Mouse (Mus musculus): ENCODE results near the gene Tpk1.

Gene Tpk1

DNA sequence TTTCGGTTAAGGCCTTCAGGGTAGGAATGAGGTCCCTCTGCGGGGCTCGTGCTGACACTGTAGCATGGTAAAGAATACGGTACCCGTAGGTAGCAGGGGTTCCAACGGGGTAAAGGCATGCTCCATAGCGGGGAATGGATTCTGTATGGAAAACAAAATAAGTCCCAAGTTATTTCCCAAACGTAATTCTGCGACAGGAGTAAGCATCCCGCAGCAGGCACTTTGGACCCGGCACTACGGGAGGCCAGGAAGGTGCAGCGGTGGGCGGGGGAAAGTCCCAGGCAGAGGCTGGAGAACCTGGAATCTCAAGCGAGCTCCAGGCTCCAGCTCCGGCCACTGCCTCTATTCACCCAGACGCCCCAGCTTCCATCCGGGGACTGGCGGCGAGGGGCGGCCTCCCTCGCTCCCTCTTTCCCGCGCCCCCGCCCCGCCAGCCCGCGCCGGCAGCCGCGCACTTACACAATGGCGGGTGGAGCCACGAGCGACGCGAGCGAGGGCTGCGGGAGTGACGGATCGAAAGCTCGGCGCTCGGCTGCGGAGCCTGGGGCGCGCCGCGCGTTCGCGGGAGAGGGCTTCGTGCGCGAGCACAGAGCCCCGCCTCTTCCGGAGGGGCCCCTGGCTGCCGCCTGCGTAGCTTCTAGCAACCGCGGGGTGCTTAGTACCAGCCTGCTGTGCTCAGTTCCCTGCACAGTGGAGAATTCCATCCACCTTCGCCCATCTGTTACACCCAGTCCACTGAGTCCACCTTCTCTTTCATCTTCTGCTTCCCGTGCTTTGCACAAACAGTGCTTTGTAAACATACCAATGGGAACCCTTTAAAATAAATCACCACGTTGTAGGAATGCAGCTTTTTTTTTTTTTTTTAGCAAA is at the start of gene Tpk1:
TSS of gene Tpk1 (minus strand) at position 602 of the 870 bp plus-strand sequence.
- DNase-seq: peak; percentile 96 to 97

DNA sequence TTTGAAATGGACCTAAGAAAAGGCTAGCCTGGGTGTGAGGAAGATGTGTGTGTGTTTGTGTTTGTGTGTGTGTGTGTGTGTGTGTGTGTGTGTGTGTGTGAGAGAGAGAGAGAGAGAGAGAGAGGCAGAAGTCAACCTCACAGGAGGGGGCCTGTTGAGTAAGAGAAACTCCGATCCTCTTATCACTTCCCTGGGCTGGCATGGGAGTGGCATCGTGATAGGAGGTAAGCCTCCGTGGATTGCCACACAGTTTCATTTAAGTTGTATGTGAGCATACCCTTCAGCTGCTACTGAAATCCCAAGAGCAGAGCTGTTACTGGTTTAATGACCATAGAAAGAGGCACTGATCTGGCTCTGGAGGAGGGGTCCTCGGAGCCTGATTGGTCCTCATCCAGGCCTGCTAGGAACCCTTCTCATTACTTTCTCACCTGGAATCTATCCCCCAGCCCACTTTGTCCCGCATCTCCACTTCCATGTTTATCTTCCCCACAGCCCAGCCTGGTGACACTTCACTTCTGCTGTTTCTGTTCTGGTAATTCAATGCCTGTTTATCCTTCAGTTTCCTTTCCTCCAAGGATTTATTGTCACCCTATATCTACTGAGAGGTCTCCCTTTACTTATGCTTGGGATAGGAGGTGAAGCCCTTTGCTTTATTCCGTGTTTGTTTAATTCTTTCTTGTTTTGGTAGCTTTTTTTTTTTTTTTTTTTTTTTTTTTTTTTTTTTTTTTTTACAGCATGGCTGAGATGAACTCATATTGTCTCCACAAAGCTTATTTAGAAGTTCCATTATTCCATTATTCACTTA is 36.9 kb upstream of the Tpk1 start:
- no peak for DNase-seq

DNA sequence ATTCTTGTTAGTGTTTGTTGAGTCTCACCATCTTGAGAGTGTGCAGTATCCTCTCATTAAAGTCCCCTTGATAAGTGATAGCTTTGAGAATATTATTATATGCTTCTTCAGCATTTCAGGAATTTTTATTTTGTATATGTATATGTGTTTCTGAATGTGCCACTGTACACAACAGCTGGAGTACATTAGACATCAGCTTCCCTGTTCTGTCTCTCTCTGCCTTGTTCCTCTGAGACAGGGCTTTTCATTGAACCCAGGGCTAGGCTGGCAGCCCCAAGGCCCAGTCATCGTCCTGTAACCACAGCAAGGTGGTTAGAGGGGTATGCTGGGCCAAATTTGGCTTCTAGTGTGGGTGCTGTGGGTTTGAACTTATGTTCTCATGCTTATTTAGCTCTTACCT is 25.8 kb upstream of the Tpk1 start:
- no peak for DNase-seq

DNA sequence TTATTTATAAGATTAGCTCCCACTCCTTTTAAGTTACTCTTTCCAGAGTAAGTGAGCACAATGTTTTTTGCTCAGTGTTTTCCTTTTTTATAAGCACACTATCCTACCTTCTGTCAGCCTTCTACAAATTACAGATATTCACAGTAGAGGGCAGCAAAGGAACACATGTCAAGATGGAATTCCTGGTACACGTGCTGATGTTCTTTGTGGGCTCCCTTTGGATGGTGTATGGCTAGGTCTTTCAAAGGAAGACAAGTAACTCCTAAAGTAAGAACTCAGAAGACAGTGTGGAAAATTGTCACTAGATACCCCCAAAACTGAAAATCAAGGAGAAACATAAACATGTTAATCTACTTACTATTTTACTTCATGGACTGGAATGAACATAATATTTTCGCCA is 19.9 kb upstream of the Tpk1 start:
- peak; percentile 26 to 61 for DNase-seq

DNA sequence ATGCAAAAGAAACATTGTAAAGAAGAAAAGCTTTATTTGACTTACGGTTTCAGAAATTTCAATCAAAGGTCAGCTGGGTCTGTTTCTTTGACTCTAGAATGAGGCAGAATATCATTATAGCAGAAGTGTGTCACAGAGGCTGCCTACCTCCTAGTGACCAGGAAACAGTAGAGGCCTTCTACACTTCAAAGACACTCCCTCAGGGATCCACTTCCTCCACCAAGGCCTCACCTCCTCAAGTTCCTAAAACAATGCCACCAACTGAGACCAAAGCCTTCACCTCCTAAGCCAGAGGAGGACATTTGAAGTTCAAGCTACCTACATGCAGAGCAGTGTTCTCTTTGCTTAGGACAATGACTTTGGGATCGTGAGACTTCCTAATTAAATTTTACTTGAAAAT is 16.5 kb upstream of the Tpk1 start:
- no peak for DNase-seq

DNA sequence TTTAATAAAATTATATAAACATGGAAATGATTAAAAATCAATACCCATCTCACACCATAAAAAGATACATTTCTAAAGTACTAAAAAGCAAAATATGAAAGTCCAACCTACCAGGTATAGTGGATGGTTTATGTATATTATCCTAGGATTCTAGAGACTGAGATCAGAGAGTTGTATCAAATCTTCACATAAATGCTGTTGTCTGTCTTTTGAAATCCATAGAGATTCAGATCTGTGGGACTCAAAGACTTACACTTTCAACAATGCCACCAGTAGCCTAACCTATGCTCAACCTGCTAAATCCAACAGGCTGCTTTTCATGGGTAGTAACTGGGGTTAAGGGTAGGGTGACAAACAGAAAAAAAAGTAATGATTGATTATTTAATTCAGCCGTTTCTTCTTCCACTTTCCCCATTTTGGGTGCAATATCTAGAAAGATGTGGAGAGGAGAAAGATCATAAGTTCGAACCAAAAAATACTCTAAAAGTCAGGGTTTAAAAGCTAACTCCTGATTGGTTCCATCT is 12.7 kb upstream of the Tpk1 start:
- DNase-seq: no peak

DNA sequence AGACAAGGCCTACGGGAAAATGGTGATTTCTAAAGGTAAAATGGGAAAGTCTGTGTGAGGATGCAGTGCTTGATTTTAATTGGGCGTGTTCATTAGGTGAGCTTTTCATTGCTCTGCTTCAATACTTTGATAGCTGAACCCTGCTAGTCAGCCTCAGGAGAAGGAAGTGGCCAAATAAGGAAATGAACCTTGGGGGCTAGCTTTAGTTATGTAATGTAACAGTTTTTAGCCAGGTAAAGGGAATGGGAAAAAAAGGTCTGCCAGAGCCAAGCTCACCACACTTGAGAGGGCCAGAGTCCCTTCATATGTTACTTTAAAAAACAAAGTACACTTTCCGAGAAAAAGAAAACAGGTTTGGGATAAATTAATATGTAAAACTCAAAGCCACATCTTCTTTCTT is 11.5 kb upstream of the Tpk1 start:
- no peak for DNase-seq

DNA sequence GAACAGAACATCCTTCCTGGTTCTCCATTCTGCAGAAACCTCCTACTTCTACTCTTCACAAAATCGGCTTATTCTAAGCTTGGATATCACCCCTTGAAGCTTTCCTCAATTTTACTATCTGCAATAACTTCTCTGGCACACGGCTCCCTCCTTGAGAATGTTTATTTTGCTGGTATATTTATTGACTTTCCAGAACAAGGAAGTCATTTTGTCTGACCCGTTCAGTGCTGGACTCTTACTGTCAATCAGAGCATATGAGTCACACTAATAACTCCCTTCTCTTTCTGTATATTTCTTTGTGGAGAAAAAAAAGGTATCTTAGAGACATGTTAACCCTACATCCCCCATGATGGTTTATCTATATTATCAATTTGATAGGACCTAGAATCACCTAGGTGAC is 10.1 kb upstream of the Tpk1 start:
- no peak for DNase-seq

DNA sequence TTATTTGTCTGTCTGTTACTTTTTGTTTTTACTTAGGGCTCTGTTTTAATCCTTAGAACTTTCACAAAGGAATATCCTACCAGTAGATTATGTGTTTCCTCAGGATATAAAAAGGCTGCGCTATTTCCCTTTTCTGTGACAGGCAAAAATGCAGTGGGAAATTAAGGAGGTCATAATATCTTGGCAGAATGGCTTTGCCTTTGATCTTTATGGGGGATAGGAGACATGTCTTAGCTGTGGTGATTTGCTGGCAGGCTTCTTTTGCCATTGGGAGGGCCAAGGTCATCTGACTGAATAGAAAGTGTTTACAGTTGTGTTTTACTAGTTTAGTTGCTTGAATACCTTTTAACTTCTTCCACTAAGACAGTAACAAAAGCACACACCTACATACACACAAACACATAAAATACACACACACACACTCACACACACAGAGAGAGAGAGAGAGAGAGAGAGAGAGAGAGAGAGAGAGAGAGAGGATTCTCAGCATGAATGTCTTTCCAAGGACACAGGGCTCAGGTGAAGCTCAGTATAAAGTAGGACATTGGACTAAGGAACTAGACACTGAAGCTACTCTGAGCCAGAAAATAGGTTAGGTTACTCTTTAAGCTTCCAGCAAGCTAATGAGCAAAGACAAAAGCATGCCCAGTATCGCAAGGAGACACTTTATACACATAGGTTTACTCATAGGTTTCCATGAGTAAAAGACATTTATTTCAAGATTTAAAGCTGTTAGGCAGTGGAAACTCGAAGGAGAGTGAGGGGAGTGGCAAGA is 9.1 kb upstream of the Tpk1 start:
- DNase-seq: no peak

DNA sequence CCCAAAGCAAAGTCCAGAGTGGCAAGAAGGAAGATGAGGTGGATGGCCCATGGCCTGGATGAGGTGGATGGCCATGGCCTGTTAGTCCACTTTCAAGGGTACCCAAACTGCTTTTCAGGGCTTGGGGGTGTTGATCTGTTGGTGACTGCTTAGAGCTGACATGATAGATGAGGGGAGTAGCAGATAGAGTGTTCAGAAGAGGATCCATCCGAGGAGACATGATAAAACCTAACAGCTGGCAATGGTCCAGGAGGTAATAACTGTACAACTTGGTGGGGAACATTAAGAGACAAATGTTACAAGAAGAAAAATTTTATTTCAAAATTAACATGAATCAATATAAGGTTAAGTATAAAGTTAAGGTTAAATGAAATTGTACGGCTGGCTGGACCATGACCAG is 4.9 kb upstream of the Tpk1 start:
- no peak for DNase-seq

DNA sequence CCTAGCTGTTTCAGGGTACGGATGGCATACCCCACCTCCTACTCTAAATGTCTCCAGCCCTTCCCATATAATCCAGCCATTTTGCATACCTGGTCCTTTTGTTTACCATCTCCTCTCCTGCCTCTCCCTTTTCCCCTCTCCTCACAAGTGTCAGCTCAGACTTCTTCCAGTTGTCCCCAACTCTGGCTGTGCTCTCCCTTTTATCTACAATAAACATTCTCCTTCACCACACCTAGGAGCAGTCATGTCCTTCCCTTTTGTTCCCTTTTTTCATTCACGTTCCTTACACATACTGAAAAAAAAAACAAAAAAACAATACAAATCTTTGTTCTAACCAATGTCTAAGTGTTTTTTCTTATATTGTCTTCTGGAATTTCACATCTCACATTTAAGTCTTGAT is 1.6 kb upstream of the Tpk1 start:
- DNase-seq: no peak

DNA sequence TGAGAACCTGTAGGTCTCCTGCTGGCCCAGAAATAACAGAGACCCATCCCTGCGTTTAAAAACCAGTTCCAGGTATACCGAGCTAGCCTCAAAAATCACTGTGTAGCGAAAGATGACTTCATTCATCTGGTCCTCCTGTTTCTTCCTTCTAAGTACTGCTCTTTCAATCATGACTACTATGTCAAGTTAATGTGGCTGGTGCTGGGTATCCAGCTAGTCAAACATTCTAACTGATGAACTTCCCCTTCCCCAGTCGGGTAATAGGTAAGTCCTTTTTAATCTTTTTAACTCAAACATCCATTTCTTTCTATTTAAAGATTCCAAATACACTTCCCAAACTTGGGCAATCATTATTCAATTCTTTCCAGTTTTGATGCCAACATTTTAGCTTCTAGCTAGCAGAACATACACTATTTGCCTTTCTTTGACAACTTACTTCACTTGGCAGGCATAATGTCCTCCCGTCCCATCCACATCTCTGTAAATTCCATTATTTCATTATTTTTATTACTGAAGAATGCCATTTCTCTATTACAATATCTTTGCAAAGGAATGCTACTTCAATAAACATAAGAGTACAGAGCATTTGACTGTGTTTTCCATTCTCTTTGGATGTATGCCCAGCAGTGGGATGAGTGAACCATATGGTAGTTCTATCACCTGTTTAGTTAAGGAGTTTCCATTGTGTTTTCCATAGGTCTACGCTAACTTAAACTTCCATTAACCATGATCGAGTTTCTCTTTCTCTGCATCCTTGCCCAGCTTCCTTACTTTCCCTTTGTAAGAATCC is 728 bp upstream of the Tpk1 start:
- DNase-seq: peak in 1 of 2 experiments; percentile 16

DNA sequence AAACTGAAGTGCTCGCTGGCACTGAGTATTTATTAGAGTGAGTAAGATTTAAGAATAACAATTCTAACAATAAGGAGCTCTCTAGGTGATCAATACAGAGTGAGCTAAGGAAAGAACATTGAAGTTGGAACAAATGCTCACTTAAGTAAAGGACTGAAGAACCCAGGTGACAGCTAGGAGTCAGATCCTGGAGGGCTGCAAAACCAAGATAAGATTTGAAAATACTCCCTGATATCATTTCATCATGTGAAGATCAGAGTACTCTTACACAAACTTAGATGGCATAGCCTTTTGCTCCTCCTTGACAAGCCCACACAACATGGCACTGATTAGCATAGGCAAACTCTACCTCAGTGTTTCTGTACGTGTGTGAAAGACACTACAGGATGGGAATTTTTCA is 4.3 kb downstream of the Tpk1 start:
- no peak for DNase-seq

DNA sequence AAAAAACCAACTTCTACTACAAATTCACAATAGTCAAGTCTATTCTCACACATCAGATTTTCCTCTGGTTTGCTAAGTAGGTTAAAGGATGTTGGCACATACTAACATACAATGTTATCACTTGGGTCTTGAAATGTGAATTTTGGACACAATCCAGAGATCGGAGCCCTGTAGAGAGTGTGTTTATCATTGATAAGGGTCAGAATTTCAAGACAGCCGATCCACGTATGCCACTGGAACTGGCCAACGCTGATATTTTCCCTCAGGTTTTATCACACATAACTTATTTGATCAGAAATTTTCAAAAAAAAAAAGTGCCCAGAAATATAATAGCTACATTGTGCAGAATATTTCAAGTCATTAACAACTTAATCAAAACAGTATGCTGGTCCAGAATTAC is 7.8 kb downstream of the Tpk1 start:
- no peak for DNase-seq

DNA sequence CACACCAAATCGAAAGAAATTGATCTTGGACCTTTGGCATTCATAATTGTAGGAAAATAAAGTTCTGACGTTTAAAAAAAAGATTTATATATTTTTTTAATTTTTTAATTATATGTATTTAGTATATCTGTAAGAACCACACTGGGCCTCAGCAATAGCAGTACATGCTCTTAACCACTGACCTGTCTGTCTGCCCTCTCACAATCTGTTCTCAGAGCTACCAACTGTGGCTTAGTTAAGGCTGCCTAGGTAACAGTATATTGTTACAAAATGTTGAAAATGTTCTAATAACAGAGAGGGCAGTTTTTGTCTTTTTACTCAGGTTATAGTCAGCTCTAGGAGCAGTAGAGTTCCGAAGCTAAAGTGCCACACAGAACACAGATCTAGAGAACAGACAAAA is 8.2 kb downstream of the Tpk1 start:
- DNase-seq: no peak

DNA sequence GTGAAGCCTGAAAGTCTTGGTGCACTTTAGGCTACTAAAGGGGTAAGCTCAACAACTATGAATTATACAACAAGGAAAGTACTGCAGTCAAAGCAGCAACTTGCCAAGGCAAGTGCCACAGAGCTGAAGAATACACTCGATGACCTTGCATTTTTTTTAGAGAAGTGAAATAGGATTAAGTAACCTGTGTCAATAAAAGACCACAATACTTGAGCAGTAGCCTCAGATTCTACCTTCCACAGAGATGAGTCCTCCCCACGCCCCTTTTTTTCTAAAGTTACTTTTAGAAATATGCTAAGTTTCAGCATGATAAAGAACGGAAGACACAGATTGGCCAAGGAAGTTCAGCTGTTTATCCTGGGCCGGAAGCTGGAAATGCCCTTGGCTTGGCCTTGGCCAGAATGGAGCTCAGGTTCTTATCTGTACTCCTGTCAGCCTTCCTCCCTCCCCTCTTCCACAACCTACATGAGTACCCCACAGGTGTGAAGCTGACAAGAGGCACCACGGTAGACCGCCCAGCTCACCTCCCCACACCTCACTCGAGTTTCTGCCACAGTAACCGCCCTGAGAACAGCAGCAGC is 11.1 kb downstream of the Tpk1 start:
- no peak for DNase-seq

DNA sequence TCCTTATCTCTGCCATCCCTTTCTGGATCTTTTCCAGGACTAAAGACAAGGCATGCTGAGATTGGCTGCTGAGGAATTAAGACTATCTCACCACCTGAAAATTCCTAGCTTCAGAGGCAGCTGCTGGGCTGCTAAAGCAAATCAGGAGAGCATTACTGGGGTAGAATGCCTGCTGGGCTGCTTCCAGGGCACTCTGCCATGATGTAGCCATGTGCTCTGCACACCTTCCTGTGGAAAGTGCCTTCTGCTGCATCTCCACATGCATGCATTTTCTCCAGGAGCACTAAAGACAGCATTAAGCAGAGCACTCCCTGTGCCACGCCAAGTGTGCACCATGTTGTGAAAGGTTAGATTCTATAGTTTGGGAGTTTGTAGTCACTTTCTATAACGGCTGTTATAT is 16.6 kb downstream of the Tpk1 start:
- DNase-seq: peak; percentile 93 to 96

DNA sequence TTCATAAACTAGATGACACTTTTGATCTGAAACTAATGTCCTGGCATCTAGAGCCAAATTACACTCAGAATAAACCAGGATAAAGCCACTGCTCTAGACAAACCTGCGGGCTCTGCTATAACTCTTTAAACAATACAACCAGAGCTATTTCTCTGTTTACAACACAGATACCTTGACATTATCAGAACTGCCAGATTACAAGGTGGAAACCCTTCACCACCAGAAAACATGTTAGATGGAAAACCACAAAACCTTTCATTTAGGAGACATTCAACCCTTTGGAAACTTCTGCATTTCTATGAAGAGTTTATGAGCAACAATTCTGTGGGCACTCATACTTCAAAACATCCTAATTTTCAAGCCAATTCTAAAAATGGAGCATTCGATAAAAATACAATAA is 20.4 kb downstream of the Tpk1 start:
- DNase-seq: no peak

DNA sequence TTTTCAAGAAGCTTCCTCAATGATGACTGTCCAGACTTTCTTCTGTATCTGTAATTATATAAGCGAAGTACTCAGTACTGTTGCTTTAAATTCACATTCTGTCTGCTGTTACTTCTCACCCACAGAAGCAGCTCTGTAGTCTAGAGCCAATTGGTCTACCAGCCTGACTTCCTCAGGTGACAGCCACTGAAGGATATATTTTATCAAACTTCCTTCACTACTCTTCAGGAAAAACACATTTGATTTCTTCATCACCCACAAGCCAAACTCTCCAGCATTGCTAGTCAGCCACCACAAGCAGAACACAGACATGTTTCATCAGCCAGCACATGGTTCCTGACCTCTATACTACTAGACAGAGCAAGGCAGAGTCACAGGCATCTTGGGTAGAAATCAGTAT is 21.0 kb downstream of the Tpk1 start:
- no peak for DNase-seq

DNA sequence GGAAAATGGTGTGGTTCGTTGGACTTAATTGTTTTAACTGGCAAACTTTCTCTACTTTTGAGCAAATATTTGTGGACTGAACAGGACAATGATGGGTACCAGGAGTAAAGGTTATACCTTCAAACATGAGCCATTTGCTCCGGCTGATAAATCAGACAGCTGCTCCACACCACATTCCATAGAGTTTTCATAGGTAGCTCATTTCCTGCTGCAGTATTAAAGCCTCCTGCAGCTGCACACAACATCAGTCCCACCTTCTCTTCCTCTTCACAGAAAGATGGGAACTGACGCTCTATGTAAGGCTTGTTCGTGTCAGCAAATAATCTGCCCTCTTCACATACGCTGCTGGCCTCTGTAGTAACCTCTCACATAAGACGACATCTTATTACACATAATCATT is 22.4 kb downstream of the Tpk1 start:
- DNase-seq: no peak

DNA sequence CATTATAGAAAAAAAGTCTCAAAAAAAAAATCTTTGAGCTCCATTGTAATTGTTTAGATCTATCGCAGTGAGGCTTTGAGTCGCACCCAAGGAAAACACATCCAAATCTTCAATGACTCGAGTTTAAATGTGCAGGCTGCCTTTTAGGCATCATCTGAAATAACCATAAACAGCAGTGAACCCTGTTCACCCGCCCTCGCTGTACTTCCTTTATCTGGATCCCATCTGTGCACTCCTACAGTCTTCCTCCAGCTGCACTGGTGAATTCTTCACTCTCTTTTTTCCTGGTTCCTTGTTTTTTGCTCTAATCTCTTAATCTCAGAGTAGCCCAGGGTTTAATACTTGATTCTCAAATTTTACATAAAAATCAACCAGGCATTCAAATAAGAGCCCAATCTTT is 23.7 kb downstream of the Tpk1 start:
- DNase-seq: no peak

DNA sequence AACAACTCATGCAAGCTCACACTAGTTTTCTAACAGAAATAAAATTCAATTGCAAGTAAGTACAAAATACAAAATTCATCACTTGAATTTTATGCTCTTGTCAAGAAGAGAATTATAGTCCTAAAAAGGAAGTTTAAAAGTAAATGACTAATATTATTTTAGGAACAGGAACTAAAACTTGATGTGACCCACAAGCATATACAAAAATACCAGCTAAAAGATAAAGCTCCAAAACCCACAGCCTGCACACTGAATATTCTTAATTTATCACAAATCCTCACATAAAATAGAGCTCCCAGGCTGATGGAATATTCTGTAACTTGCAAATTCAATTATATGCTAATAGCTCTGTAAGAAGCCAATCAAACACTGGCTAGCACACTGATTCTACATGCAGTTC is 25.5 kb downstream of the Tpk1 start:
- DNase-seq: no peak

Data from cerebellum, postnatal 14 days (tissue).